Mouse (Mus musculus) forebrain, embryonic 16.5 days (tissue): ENCODE measurements around the gene Olfr365. TPM values are rescaled to one million over a fixed set of nuclear protein-coding genes. Genes with fewer than 3 reads are reported as not detected.

Experiments
- ATAC-seq: fragments of 200-750 bp; cut with Nextera tagmentation; 2 replicates; pipeline ENCODE4 v1.8.0; 2017; ENCODE audit warnings: mild to moderate bottlenecking, moderate library complexity
- H3K27ac ChIP-seq: fragments of 300-500 bp; sonication (generic); 2 replicates; pipeline ENCODE4 v1.5.1; 2014; ENCODE audit warnings: low read length, control low read depth
- H3K27me3 ChIP-seq: fragments of 300-500 bp; sonication (generic); replicated peaks from 2 replicates; pipeline ENCODE4 v1.6.1; 2014; ENCODE audit warnings: low read length; ENCODE audit not compliant: control insufficient read depth, insufficient read depth
- H3K36me3 ChIP-seq: fragments of 300-500 bp; sonication (generic); 2 replicates; pipeline ENCODE4 v1.6.1; 2014; ENCODE audit not compliant: control insufficient read depth, insufficient read depth
- H3K4me1 ChIP-seq: fragments of 300-500 bp; sonication (generic); replicated peaks from 2 replicates; pipeline ENCODE4 v1.6.1; 2014; ENCODE audit warnings: low read length; ENCODE audit not compliant: control insufficient read depth, insufficient read depth
- H3K4me2 ChIP-seq: fragments of 300-500 bp; sonication (generic); 2 replicates; pipeline ENCODE4 v1.6.1; 2014; ENCODE audit warnings: mild to moderate bottlenecking, low read length, control low read depth
- H3K4me3 ChIP-seq: fragments of 300-500 bp; sonication (generic); replicated peaks from 2 replicates; pipeline ENCODE4 v1.5.1; 2014; ENCODE audit warnings: mild to moderate bottlenecking, low read length, control low read depth
- H3K9ac ChIP-seq: fragments of 300-500 bp; sonication (generic); replicated peaks from 2 replicates; pipeline ENCODE4 v1.6.1; 2014; ENCODE audit warnings: low read depth, low read length, control low read depth
- H3K9me3 ChIP-seq: fragments of 300-500 bp; sonication (generic); 2 replicates; pipeline ENCODE4 v1.6.1; 2016; ENCODE audit warnings: low read length; ENCODE audit not compliant: control insufficient read depth
- WGBS: fragments of 180-500 bp; shearing (Covaris S2); extraction: QIAGEN DNeasy Blood & Tissue Kit; methylation state at CpG from one replicate; pipeline ENCODE4 v1.1.7; 2014; 5-methylcytosine and 5-hydroxymethylcytosine counted together
- polyA plus RNA-seq: library from polyadenylated mRNA; unstranded; fragments of >200 nt; fragmentation: Nextera tagmentation; extraction: Ambion mirVana; gene quantifications from 2 replicates; pipeline ENCODE4 v1.2.1, GENCODE M21; 2015

Olfr365 gene
- polyA plus RNA-seq, result not detected in 2 replicates

DNA sequence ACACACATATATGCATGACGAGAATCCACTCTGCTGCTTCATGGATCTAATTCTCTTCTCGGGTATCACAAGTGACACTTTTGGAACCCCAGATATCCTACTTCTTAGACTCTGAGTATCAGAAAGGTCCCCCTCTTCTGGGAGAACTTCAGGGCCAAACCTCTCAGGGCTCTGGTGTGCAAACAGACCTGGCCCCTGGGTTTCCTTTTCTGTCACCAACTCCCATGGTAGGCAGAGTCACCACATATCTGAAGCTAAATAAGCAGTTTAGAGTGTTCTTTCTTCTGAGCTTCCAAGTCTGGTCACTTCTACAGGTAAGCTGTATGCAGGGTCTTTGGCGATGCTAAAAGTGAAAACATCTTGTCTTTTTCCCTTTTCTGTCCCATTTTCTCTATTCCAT, at the start of gene Olfr365:
Olfr365 (plus strand) TSS at position 301 of the 400 bp plus-strand sequence.
- Histone ChIP-seq H3K27me3 (no peaks in the 10 kb centered on the region), H3K4me1 (no peaks in the 10 kb centered on the region), H3K4me2 (no peak within 1 kb of the TSS), H3K9me3 (no peaks in the 10 kb centered on the region), H3K27ac (no peak within 1 kb of the TSS), H3K36me3 (no peaks in the 10 kb centered on the region), H3K9ac (no peak within 1 kb of the TSS), H3K4me3 (no peak within 1 kb of the TSS)
- 79% methylated on average over 3 of the region's 3 CpGs for WGBS
- ATAC-seq, result no peak

DNA sequence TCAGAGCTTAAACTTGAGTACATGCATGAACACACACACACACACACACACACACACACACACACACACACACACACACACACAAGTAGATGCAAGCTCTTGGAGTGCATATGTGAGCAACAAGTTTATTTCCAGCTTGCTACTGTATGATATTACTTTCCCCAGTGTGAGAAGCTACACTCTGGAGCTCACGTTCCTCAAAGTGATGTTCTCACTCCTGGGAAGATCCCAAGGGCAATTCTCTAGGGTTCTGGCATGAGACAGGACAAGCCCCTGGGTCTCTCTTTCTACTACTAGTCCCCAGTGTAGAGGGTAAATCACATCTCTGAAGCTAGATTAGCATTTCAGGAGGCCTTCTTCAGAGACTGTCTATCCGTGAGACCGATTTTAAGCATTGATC, 49.0 kb upstream of the Olfr365 start, which contains the start of gene Olfr364-ps1:
Olfr364-ps1 (plus strand) TSS at position 301 of the 400 bp plus-strand sequence.
- Histone ChIP-seq H3K4me1 (no peaks in the 10 kb centered on the region), H3K9me3 (0 out of 2 replicates have a peak, but pooled peaks cover 4% of the 10 kb centered on the region), H3K27ac (no peak within 1 kb of the TSS), H3K9ac (no peak within 1 kb of the TSS), H3K36me3 (no peaks in the 10 kb centered on the region), H3K4me2 (no peak within 1 kb of the TSS), H3K4me3 (no peak within 1 kb of the TSS), H3K27me3 (no peaks in the 10 kb centered on the region)
- 79% methylated on average over 3 of the region's 3 CpGs for WGBS
- no peak for ATAC-seq

DNA sequence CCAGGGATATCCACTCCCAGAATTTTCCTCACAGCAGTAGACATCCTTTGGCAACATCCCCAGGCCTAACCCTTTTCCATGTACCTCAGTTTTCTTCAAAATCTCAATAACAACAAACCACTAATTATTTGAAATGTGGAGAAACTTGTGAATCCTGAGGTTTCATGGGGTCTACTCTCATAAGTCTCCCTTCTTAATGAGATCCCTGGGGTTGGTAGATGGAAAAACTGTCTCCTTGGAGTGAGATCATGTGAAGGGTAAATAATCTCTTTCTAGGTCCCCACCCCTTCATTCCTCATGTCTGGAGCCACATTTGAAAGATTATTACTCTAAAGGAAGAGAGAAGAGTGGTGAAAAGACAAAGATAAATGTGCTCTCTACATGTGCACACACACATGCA, 23.3 kb downstream of the Olfr365 start, which contains the start of gene Olfr366:
Olfr366 (plus strand) TSS at position 301 of the 400 bp plus-strand sequence.
- Histone ChIP-seq H3K36me3 (no peaks in the 10 kb centered on the region), H3K4me3 (no peak within 1 kb of the TSS), H3K4me2 (no peak within 1 kb of the TSS), H3K9me3 (0 out of 2 replicates have a peak, but pooled peaks cover 4% of the 10 kb centered on the region), H3K9ac (no peak within 1 kb of the TSS), H3K27me3 (no peaks in the 10 kb centered on the region), H3K27ac (no peak within 1 kb of the TSS), H3K4me1 (no peaks in the 10 kb centered on the region)
- ATAC-seq, result no peak

Other genes starting within 250 kb of the Olfr365 start
- not detected in 2 replicates for gene Olfr357, start 194.4 kb upstream of the Olfr365 start, polyA plus RNA-seq
- gene Olfr358, start 178.9 kb upstream of the Olfr365 start, polyA plus RNA-seq, result not detected in 2 replicates
- gene Olfr360, start 122.5 kb upstream of the Olfr365 start, polyA plus RNA-seq, result not detected in 2 replicates
- not detected in 2 replicates for gene Olfr361, start 98.9 kb upstream of the Olfr365 start, polyA plus RNA-seq
- not detected in 2 replicates for gene Olfr362, start 70.3 kb upstream of the Olfr365 start, polyA plus RNA-seq
- gene Olfr364-ps1, start 48.9 kb upstream of the Olfr365 start, polyA plus RNA-seq, result not detected in 2 replicates
- not detected in 2 replicates for gene Olfr366, start 23.4 kb downstream of the Olfr365 start, polyA plus RNA-seq
- gene Olfr368, start 138.3 kb downstream of the Olfr365 start, polyA plus RNA-seq, result not detected in 2 replicates
- 66.4 and 88.3 TPM in 2 replicates for gene Pdcl, start 171.1 kb downstream of the Olfr365 start, polyA plus RNA-seq
- gene Rc3h2, start 234.7 kb downstream of the Olfr365 start, polyA plus RNA-seq, result 23.6 and 28.1 TPM in 2 replicates